Mouse (Mus musculus): ENCODE data around the gene Usf3. TPM values are rescaled to one million over a fixed set of nuclear protein-coding genes. Genes with fewer than 3 reads are reported as not detected.

Gene Usf3
- total RNA-seq, 2 experiments from 2014 or later = 24.3 to 36.1 TPM

DNA sequence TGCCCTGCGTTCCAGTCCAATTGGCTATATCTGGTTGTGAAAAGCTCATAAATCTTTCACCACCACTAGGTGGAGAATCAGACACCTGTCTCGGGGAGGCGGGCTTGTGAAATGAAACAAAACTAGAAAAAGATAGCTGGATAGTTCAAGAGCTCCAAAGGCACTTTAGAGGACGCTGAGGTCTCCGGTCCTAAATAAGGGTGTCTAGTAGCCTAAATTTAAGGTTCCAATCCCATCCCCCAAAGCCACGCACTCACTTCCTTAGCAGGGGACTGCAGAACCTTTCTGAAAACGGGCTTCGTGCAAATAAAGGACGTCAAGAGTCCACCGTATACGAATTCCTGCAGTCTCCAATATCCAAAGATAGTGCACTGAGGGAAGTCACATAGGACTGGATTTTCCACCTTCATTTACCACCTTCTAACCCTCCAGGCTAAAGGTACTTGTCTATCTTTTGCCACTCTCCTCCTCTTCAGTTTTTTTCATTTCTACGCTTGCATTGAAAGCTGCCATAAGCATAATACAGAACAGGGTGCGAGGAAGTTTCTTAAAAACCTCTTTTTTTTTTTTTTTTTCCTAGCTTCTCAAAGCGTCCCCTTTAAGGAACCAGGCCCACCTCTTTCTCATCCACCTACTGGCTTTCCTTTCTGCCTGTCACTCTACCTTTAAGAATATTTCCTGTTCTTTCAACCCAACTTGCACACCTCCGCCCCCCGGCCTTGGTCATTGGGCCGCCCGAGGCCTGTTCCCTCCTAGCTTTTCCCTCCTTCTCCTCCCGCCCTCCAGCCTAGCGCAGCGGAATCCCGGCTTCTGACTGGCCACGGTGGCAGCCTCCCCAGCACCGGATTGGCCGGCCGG lies 520 bp upstream of the Usf3 start:
- peak; percentile 100 for DNase-seq

- DNase-seq = no peak
Observed at GRCm38 (mm10) chr16:44173966-44174530, 1.0 kb downstream of the Usf3 start.

- DNase-seq = no peak
Observed at GRCm38 (mm10) chr16:44175001-44175400, 2.0 kb downstream of the Usf3 start.

GRCm38 (mm10) chr16:44176511-44176910 lies 3.5 kb downstream of the Usf3 start:
- no peak for DNase-seq

DNA sequence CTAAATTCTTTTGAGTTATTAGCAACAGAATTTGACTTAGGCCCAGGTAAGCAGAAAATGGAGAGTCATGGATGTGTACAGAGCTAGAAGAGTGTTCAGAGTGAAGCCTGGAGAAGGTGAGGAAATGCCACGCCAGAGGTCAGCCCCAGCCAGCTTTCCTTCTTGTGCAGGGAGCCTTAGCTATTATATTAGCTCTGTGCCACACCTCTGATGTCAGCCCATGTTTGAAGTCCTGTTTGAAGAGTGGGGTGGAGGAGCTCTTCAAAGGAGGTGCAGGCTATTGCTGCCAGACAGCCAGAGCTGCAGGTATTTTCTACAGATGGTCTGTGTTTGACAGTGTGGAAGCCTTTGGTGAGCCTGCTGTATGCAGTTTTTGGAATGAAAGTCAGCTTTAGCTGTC lies 5.5 kb downstream of the Usf3 start:
- no peak for DNase-seq

DNA sequence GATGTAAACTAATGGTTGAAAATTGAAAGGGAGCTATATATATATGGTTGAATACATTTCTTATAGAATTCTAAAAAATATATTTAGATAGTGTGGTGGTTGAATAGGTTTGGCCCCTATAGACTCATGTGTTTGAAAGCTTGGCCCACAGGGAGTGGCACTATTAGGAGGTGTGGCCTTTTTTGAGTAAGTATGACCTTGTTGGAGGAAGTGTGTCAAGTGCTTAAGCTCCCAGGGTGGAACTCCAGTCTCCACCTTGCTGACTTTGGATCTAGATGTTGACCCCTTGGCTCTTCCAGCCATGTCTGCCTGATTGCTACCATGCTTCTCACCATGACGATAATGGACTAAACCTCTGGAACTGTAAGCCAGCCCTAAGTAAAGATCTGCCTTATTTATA lies 9.6 kb downstream of the Usf3 start:
- no peak for DNase-seq

DNA sequence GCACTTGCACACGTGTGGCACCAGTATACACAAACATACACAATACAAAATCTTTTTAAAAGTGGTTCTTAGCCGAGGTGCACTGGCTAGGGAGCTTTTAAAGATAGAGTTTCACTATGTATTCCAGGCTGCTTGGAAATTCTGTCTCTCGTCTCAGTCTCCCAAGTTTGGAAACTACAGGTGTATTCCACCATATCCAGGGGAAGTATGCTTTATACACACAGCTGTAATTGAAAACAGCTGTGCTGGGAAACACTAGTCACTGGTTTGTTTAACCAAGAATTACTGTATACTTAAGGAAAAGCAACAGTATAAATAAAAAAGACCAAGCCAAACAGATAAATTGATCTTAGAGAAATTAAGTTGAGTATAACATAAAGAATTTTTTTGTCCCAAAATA lies 11.7 kb downstream of the Usf3 start:
- no peak for DNase-seq

DNA sequence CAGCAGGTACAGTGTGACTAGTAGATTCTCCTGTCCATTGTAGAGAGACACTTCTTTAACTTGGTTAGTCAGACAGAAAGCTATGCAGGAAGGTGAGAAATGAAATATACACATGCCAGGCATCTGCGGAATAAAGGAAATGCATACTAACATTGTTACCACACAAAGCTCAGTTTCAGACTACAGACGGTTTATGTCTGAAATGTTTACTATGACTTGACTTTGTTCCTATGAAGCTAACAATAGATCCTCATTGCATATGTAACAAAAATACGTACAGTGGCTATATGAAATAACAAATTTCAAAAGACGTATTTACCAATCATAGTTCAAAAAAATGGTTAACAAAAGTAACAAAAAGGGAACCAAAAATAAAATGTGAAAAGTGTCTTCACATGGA lies 14.1 kb downstream of the Usf3 start:
- no peak for DNase-seq

GRCm38 (mm10) chr16:44188766-44189165 lies 15.7 kb downstream of the Usf3 start:
- DNase-seq = no peak

- no peak for DNase-seq
Observed at GRCm38 (mm10) chr16:44190032-44190431, 17.0 kb downstream of the Usf3 start.

DNA sequence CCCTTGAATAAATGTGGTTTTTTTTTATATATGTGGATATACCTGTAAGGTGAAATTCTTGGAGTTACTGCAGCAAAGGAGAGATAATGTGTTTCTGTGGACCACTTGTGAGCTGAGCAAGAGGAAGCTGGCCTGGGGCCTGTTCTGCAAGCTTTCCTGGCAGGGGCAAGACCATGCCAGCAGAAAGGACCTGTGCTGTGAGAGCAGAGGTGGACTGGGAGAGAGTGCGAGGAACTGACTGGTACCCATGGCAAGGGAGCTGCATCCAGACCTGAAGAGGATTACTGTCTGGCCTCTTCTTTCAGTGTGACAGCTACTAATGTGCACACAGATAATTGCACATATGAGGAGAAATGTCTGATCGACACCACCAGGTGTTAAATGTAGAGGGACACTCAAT lies 17.9 kb downstream of the Usf3 start:
- no peak for DNase-seq

GRCm38 (mm10) chr16:44199066-44199703 lies 26.1 kb downstream of the Usf3 start:
- no peak for DNase-seq

DNA sequence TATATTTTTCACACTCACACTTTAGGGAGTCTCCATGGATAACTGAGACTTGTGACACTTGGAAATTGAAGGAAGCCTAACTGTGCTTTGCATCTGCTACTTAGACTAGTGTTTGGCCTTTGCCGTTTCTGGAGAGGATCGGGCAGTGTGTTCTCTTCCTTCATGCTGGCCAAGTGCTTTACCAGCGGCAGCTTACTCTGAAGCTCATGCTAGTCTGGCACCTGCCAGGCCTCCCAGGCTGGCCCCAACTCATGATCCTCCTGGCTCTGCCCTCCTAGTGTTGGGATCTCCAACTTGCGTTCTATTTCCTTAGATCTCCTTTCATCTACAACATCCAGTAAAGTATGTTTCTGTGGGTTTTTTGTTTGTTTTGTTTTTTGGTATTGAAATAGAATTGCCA lies 27.1 kb downstream of the Usf3 start:
- DNase-seq = peak; percentile 43

- no peak for DNase-seq
Observed at GRCm38 (mm10) chr16:44204331-44204730, 31.3 kb downstream of the Usf3 start.

DNA sequence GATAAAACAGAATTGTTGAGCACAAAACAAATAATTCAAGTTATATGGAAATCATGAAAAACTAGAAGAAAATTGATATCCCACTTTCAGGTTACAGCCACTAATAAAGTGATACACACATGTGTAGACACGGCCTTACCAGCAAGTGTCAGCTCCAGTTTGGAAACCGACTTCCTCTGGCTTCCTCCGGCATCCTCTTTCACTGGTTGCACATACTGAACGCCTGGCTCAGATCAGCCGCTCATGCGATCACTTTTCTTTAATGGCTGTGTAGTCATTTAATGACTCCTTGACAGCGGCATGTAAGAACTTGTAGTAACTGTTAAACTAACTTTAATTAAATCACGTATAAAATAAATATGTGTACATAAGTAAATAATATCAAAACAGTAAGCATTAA lies 32.9 kb downstream of the Usf3 start:
- DNase-seq = no peak

GRCm38 (mm10) chr16:44210156-44211053 lies 37.4 kb downstream of the Usf3 start:
- no peak for DNase-seq

- DNase-seq = no peak
Observed at GRCm38 (mm10) chr16:44211054-44211414, 38.0 kb downstream of the Usf3 start.

DNA sequence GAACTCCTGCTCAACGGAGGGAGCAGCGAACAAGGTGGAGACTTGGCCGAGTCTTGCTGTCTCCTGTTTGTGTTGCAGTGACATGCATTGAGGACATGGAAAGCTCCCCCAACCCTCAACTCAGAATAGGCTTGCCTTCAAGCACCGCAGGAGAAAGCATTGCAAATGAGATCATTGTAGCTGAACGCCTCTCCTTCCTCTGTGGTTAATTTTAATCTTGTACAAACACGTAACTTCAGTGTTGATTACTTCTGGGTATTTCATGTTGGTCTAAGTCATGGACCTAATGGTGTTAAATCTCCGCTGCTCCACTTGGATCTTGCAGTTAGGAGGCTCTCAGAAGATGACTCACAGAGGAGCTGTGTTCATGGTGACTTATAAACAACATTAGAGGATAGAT lies 39.7 kb downstream of the Usf3 start:
- no peak for DNase-seq

DNA sequence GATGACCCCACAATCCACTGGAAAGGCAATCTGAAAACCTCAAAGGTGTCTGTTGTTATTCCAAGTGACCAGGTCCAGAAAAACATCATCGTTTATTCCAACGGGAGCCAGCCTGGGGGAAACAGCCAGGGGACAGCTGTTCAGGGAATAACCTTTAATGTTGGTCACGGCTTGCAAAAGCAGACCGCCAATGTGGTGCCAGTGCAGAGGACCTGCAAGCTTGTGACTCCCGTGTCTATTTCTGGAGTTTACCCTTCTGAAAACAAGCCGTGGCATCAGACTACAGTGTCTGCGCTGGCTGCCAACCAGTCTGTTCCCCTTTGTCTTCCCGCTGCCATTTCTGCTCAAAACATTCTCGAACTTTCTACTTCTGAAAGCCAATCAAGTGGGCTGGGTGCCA lies 42.5 kb downstream of the Usf3 start:
- peak; percentile 79 for DNase-seq

DNA sequence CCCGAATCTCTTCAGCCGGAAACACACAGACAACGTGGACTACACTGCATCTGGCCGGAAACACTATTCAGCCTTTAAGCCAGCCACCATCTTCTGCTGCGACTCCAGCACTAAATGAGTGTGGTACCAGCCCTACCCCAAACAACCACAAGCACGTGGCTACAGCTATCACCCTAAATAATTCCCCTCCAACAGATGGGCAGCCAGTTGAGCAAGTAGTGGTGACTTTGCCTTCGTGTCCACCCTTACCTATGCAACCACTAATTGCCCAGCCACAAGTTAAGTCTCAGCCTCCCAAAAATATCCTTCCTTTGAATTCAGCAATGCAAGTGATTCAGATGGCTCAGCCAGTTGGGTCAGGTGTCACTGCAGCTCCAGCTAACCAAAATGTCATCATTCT lies 43.4 kb downstream of the Usf3 start:
- no peak for DNase-seq

GRCm38 (mm10) chr16:44221463-44221862 lies 48.4 kb downstream of the Usf3 start:
- DNase-seq = peak; percentile 46

- no peak for DNase-seq
Observed at GRCm38 (mm10) chr16:44226706-44227291, 53.8 kb downstream of the Usf3 start.
